Mouse (Mus musculus) ES-Bruce4 (cell line): ENCODE results near the gene Hipk4.
A peak's percentile ranks its signal among the peaks of the same experiment; 100 is the strongest.

Experiments
- CTCF ChIP-seq: IDR thresholded peaks from one replicate; pipeline ENCODE4 v1.8.1; 2011; ENCODE audit warnings: low read depth, low read length
- EP300 ChIP-seq: IDR thresholded peaks from 2 replicates; pipeline ENCODE4 v1.6.1; 2011; ENCODE audit warnings: low read depth, low read length; ENCODE audit not compliant: insufficient read depth
- POLR2A ChIP-seq: IDR thresholded peaks from one replicate; pipeline ENCODE4 v1.8.1; 2011; ENCODE audit warnings: low read length; ENCODE audit not compliant: insufficient read depth

- no peak for TF ChIP-seq POLR2A
- TF ChIP-seq EP300, result no peak
- peak; percentile 75 for TF ChIP-seq CTCF
Observed at GRCm38 (mm10) chr7:27508648-27509005, 14.4 kb upstream of the Hipk4 start.
